Comparison of ENCODE assay signal across 8 mouse cellular contexts in genomic region chr14:31496241-31496646, GRCm38 (mm10). TPM values are rescaled to one million over a fixed set of nuclear protein-coding genes. Genes with fewer than 3 reads are reported as not detected.
DNase-seq lines count a peak whose midpoint lies in the region; ATAC-seq and TF ChIP-seq lines count a peak whose summit lies in the region.

No protein-coding gene starts in this region.

- TF ChIP-seq POLR2A in thymus, adult 2 months (IDR thresholded peaks at IDR 0.05; ENCODE audit: control insufficient read depth, extremely low read depth, insufficient read depth, low read length, poor library complexity), result no peak

- WGBS in thymus, adult 2 months, result 14% methylated on average over 7 of the region's 7 CpGs
- WGBS in hindbrain, embryonic 16.5 days, result 51% methylated on average over 7 of the region's 7 CpGs
- 53% methylated on average over 7 of the region's 7 CpGs for WGBS in midbrain, embryonic 14.5 days

- ATAC-seq in hindbrain, embryonic 16.5 days, result no peak
- no peak for ATAC-seq in midbrain, embryonic 14.5 days (ENCODE audit: low FRiP score, low TSS enrichment)

- no peak for DNase-seq in thymus, adult 2 months
- no peak for DNase-seq in thymus, adult 18-20 months
- peak; percentile 85 for DNase-seq in c-Kit-positive CD71-positive TER-119-positive erythroid progenitor cells, embryonic 14.5 days (ENCODE audit: low spot score)
- no peak for DNase-seq in midbrain, embryonic 14.5 days
- DNase-seq in right cerebral cortex, postnatal 14 days, result no peak
- no peak for DNase-seq in ovary, postnatal 10 days (ENCODE audit: low spot score)
- DNase-seq in kidney, postnatal 36 days, result no peak

- no peaks in the 10 kb centered on the region for H3K27me3 ChIP-seq in thymus, adult 2 months (ENCODE audit: control insufficient read depth, insufficient read depth, low read length)
- no peaks in the 10 kb centered on the region for H3K27me3 ChIP-seq in hindbrain, embryonic 16.5 days (replicated peaks; ENCODE audit: control insufficient read depth, insufficient read depth, low read length)
- no peaks in the 10 kb centered on the region for H3K27me3 ChIP-seq in midbrain, embryonic 14.5 days (ENCODE audit: control insufficient read depth, insufficient read depth, low read length)

- peak overlapping the region; percentile 71 for H3K4me2 ChIP-seq in hindbrain, embryonic 16.5 days (ENCODE audit: low read length)
- H3K4me2 ChIP-seq in midbrain, embryonic 14.5 days (ENCODE audit: low read length), result peak overlapping the region; percentile 82

- no peak overlapping the region for H3K27ac ChIP-seq in thymus, adult 2 months (ENCODE audit: control insufficient read depth, insufficient read depth, low read length)
- H3K27ac ChIP-seq in hindbrain, embryonic 16.5 days (ENCODE audit: low read depth, low read length), result no peak overlapping the region
- H3K27ac ChIP-seq in midbrain, embryonic 14.5 days (replicated peaks; ENCODE audit: low read depth, low read length), result no peak overlapping the region

- H3K36me3 ChIP-seq in thymus, adult 2 months (ENCODE audit: control insufficient read depth, insufficient read depth, low read length), result peaks cover 37% of the 10 kb centered on the region
- H3K36me3 ChIP-seq in hindbrain, embryonic 16.5 days (ENCODE audit: control insufficient read depth, insufficient read depth, low read length), result peaks cover 2% of the 10 kb centered on the region
- H3K36me3 ChIP-seq in midbrain, embryonic 14.5 days (ENCODE audit: control insufficient read depth, insufficient read depth, low read length), result peaks cover 43% of the 10 kb centered on the region

- no peaks in the 10 kb centered on the region for H3K9me3 ChIP-seq in hindbrain, embryonic 16.5 days (ENCODE audit: control insufficient read depth, low read length)
- H3K9me3 ChIP-seq in midbrain, embryonic 14.5 days (ENCODE audit: control insufficient read depth, low read length), result no peaks in the 10 kb centered on the region

- peak overlapping the region; percentile 89 for H3K9ac ChIP-seq in hindbrain, embryonic 16.5 days (ENCODE audit: low read depth, low read length)
- H3K9ac ChIP-seq in midbrain, embryonic 14.5 days (replicated peaks; ENCODE audit: low read length), result peak overlapping the region; percentile 84

- H3K4me1 ChIP-seq in thymus, adult 2 months (replicated peaks; ENCODE audit: control insufficient read depth, insufficient read depth, low read length), result peaks cover 17% of the 10 kb centered on the region
- H3K4me1 ChIP-seq in hindbrain, embryonic 16.5 days (ENCODE audit: control insufficient read depth, insufficient read depth, low read depth, low read length), result peaks cover 29% of the 10 kb centered on the region
- peaks cover 21% of the 10 kb centered on the region for H3K4me1 ChIP-seq in midbrain, embryonic 14.5 days (ENCODE audit: control insufficient read depth, insufficient read depth, low read length)

- TF ChIP-seq CTCF in thymus, adult 2 months (IDR thresholded peaks at IDR 0.05; ENCODE audit: borderline replicate concordance, control insufficient read depth, extremely low read depth, insufficient read depth, low read length, poor library complexity), result no peak

- peak overlapping the region; percentile 36 for H3K4me3 ChIP-seq in thymus, adult 2 months (ENCODE audit: control insufficient read depth, insufficient read depth, low read length)
- peak overlapping the region; percentile 80 for H3K4me3 ChIP-seq in hindbrain, embryonic 16.5 days (ENCODE audit: low read length)
- H3K4me3 ChIP-seq in midbrain, embryonic 14.5 days (replicated peaks; ENCODE audit: low read depth, low read length), result peak overlapping the region; percentile 94

RNA-seq across cellular contexts. Expression of gene Mettl6, which starts 1.4 kb away (rescaled TPM):
- polyA plus RNA-seq in thymus, adult 2 months (2012; rRNA removed), result 26.4 and 28.8 TPM in 2 replicates
- polyA plus RNA-seq in hindbrain, embryonic 16.5 days (2015; fragmentation: Nextera tagmentation; extraction: Ambion mirVana), result 36.9 and 38.5 TPM in 2 replicates
- 37.3 and 55.2 TPM in 2 replicates for polyA plus RNA-seq in midbrain, embryonic 14.5 days (2014; fragmentation: Nextera tagmentation; extraction: Ambion mirVana)

RNA-seq across cellular contexts. Expression of gene Eaf1, which starts 2.0 kb away (rescaled TPM):
- 140 and 151 TPM in 2 replicates for polyA plus RNA-seq in thymus, adult 2 months (2012; rRNA removed)
- 7.4 and 7.9 TPM in 2 replicates for polyA plus RNA-seq in hindbrain, embryonic 16.5 days (2015; fragmentation: Nextera tagmentation; extraction: Ambion mirVana)
- 7.0 and 10.8 TPM in 2 replicates for polyA plus RNA-seq in midbrain, embryonic 14.5 days (2014; fragmentation: Nextera tagmentation; extraction: Ambion mirVana)

Comparison
In these comparisons a context has a peak if more than half of its experiments do, and no peak if none do; other contexts are left out.
1. H3K4me3 ChIP-seq: peak in every context shown above with its lines; median percentile 94 in midbrain, embryonic 14.5 days; 80 in hindbrain, embryonic 16.5 days; 36 in thymus, adult 2 months.
2. RNA of gene Eaf1, which starts 2.0 kb away (polyA plus RNA-seq): 140 to 151 TPM in thymus, adult 2 months; 7.0 to 10.8 TPM in midbrain, embryonic 14.5 days and 7.4 to 7.9 TPM in hindbrain, embryonic 16.5 days; every median in the first group is over 10 times any median in the second.